Mouse (Mus musculus) urinary bladder, postnatal 10 days (tissue): Measurements from ENCODE around the gene Fezf2.

Experiments
- DNase-seq: peaks from one replicate; pipeline ENCODE4 v3.0.0; 2022; ENCODE audit warnings: low spot score

Fezf2 gene

DNA sequence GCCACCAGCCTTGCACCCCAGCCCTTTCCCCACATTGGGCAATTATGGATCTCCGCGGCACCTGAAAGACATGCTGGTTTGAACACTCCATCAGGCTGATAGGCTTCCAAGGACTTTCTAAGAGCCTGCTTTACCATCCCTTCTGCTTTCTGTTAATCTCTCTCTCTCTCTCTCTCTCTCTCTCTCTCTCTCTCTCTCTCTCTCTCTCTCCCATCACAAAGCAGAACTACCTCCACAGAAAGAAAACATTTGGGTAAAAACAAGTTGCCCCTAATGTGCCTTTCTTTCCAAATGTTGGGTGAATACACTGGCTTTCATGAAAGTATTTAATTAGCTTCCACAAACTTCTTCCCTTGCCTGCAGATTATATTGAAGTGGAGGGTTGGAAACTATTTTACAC is at the start of gene Fezf2:
TSS of gene Fezf2 (minus strand) at position 101 of the 400 bp plus-strand sequence.
- DNase-seq, result no peak

DNA sequence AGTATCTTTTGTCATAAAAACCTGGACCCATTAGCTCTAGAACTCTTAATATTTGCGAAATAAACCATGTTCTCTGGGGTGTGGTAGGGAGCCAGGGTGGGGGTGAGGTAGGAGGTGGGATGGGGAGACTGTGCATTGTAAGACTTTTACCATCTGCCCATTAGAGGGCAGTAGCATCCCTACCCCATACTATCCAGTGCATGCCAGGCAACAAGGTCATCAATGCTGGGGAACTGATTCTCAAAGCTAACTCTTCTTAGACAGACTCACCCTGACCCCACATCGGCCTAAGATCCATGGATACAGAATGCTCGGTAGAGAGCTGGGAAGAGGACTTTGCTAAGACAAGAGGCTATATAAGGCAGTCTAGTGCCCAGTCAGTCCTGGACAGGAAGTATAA is 49.6 kb upstream of the Fezf2 start:
- no peak for DNase-seq

DNA sequence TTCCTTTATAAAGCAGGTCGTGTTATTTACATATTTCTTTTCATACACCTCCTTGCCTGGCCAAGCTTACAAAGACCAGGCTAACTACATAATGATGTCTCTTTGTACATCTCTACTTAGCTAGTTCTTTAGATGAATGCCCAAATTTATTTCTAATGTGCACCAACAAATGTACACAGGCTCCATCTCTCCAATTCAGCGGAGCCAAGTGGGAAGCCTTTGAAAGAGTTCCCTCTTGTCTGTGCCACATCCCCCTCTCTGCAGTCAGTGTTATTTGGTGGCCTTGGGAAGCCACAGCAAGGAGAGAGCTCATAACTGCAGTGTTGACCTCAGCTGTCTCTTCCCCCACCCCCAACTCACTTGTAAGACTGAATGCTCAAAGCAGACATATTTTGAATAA is 46.3 kb upstream of the Fezf2 start:
- DNase-seq, result no peak

DNA sequence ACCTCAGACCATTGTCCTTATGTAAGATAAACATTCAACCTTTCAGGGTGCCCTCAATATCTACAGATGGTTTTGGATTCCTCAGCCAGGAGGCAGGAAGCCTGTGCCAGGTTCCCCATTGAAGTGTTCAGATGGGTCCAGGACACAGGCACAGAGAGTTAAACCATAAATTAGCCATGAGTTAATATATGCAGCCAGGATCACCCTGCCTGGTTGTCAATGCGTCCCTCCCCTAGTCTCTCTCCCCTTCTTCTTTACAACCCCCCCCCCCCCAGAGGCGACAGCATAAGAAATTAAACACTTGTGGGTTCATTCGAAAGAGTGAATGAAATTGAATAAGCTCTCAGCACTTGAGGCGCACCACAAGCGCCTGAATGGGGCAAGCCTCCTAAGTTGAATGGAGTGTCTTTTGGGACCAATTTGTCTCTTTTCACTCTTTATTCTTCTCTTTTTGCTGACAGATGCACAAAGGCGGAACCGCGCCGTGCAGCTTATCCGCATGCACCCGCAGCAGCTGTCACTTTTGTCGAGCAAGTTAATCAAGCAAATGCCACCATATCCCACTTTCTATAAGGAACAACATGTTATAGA is 45.4 kb upstream of the Fezf2 start:
- no peak for DNase-seq

DNA sequence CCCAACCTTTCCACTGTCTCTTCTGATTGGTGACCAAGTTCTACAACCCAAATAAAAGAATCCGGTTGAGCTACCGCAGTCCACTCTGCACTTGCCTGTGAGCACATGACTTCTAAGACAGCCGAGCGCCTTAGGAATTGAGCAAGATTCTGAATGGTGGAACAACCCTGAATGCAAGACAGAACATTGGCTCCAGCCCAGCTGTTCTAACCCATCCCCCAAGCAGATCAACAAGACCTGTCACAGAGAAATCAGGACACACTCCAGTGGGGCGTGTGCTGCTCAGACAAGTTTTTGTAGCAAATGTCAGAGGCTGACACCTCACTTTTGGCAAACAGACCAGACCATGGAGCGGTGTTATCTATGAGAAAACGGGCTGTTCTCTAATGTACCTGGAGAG is 43.2 kb upstream of the Fezf2 start:
- no peak for DNase-seq

DNA sequence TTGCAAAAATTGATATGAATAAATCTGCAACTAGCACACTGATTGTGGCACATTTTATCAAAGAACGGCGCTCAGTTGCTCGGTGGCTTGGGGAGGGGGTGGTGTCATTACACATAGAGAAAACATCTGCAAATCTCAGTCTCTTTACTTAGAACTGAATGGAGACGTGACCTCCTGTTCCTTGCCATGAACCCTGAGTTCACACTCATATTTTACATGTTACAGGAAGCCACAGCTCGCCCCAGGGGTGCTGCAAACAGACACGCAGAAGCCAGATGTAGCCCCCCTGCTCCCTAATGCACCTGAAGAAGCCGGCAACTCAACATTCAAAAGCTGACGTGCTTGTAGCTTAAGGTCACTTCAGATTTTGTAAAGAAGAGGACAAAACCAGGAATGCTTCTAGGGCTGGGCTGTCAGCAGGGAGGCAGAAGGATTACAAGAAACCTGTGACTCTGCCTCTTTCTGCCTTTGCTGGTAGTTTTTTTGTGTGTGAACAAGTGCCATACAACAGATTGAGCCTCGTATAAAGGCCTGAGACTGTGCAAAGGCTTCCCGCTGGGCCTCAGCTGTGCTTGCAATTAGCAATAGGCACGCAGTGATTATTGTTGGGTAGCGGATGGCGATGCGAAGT is 40.9 kb upstream of the Fezf2 start:
- DNase-seq, result no peak

DNA sequence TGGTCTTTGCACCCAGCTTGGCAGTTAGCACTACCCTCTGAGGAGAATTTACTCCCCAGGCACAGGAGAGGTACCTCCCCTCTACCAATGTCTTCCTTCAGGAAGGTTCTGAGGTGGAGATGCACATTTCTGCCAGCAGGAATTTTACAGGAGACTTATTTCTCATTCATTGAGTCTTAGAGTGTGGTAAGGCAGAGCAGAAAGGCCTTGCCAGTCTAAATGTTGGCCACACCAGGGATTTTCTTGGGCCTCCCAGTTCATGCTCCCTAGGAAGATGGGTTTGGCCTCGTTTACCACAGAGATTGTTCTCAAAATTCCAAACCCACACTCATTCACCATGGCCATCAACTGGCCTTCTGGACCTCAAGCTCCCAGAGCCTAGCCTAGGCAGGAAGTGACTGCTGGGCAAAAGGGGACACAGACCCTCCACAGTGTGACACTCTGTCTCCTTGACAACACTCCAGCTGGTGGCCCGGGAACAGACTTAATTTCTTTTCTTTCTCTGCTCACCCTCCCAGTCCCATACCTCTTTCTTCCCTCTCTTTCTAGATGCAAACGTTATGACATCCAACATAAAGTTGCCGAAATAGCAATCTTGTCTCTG is 40.3 kb upstream of the Fezf2 start:
- DNase-seq, result no peak

DNA sequence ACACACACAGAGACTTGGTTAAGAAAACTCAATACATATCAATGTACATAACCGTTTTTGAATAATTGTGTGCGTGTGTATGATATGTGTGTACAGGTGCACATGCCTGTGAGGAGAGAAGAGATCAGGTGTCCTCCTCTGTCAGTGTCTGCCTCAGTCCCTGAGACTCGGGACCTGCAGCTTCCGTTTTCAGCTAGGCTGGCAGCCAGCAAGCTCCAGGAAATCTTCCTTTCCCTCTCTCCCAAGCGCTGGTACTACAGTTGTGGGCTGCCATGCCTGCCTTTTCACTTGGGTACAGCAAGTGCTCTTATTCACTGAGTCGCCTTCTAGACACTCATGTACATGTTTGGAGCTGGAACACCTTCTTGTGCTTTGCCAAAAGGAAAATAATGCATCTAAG is 39.2 kb upstream of the Fezf2 start:
- no peak for DNase-seq

DNA sequence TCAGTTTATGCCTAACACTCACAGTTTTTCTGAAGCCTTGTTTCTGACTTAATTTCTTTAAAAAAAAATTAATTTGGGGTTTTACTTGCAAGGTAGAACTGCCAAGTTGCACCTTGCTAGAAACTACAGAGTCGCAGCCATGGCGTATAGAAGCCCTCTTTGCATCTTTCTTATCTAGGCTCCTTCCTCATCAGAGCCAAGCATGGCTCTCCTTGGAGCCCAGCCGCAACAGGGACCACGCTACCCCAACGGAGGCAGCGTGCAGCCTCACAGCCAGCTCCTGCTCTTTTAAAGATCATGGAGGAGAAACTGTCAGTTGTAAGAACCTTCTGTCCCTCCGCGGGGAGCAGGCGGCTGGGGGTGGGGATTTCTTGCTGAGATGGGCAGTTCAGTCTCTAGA is 29.9 kb upstream of the Fezf2 start:
- no peak for DNase-seq

DNA sequence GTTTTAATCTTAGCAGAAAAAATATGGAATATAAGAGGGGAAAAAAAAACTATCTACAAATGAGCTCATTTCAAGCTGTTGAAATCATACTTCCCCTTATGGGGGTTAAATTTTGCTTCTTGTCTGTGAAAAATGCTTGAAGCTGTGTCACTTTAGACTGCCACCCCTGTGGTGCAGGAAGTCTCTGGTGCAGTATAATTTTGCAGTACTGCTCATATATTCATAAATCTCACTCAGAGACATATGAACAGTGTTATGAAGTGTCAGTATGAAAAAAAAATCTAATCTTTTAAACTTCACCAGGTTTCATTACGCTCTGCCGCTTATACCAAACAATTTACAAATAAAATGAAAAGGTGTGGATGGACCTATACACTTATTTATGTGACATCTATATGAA is 29.3 kb upstream of the Fezf2 start:
- DNase-seq, result no peak

DNA sequence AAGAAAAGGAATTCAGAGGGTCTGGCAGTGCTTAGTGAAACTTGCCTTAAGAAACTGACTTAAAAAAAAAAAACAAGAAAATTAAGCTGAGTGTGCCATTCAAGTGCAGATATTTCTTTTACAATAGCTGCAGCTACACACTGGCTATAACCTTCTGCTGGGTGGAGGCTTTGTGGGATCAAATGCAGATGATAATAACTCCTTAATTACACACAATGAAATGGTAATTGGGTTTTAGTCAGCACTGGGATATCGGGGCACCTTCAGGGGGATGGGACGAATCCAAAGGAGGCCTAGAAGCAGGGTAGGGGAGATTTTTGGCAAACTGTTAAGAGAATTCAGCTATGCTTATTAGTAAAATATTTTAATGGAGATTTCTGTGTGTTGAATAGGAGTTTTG is 27.5 kb upstream of the Fezf2 start:
- no peak for DNase-seq

DNA sequence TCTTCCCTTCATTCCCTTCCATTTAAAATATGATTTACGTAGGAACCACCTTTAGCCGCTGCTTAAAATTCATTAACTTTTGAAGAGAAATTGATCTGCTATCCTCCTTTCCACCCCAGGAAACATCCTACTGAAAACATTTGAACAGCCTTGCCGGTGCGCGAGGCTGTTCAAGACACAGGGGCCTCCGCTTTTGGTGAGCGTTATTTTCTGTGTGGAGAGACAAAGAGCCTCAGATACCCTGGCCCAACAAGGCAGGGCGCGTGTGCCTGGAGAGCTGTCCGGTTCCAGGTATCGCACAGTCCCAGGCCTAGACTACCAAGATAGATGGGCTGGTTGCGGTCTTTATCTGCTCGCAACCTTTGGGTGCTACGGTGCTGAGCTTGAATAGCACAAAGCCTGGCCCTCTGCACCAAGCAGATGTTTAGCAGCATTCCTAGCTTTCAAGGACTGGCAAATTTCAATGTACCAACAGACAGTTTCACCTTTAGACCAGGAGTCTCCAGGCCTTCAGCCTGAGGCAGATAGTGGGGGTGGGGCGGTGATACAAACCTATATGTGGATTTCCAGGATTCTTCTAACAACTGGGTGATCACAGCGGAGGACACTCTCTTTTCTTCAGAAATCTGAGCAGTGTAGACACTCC is 2.4 kb upstream of the Fezf2 start:
- no peak for DNase-seq

DNA sequence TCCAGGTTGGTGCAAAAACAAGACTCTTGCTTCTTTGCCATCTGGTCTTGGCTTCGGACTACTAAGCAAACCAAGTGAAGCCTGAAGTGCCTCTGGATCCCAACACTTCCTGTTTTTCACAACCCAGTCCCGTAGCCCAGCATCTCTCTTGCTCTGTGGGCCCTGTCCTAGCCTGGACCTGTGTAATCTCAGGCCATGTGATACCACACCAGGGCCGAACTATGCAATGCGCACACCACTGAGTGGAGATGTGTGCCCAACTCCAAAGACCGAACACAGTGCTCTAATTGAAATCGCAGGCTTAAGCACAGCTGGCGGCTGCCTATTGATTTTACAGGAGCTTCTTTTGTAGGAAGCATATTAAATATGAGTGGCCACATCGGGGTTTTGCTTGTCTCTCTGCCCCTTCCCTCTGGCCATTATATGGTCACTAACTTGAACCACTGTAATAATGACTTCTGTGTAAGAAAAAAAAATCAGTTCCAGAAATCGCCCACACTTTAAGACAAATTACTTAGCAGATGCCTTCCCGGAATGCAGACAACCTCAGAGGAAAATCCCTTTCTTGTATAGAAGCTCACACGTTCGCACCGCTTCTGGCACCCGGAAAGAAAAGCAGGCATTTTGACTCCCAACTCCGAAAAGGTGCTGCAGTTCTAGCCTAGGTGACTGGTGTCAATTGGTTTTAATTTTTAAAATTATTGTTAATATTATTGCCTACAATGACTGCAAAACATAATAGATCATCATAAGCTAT is 1.5 kb upstream of the Fezf2 start:
- DNase-seq, result no peak

DNA sequence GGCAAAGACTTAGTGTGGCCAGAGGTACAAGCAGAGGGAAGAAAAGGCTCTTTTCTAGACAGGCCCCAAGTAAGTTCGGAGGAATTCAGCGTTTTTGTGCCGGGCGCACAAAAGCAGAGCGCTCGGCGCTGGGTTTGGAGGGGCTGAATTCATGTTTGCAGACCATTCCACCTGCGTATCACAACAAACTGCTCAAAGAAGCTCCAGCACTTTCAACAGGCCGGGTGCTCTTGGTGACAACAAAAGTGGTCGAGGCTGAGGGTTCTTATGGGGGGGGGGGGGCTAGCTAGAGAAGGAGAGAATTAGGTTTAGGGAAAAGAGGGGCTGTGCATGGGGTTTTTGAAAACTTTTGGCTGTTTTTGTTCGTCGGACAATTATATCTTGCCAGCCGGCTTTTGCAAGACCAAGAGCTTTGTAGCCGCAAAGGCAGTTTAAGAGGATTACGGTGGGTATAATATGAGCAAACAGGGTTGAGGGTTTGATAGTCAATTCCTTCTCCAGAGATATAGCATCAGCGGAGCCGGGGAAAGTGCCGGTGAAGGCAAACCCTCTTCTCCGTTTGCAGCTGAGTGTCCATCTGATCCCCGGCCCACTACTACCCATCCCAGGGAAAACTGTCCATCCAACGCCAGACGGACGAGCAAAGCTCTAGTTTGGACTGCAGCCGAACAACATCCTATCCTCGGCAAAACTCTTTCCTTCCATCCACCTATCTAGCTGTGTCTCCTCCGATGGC is 956 bp downstream of the Fezf2 start:
- no peak for DNase-seq

DNA sequence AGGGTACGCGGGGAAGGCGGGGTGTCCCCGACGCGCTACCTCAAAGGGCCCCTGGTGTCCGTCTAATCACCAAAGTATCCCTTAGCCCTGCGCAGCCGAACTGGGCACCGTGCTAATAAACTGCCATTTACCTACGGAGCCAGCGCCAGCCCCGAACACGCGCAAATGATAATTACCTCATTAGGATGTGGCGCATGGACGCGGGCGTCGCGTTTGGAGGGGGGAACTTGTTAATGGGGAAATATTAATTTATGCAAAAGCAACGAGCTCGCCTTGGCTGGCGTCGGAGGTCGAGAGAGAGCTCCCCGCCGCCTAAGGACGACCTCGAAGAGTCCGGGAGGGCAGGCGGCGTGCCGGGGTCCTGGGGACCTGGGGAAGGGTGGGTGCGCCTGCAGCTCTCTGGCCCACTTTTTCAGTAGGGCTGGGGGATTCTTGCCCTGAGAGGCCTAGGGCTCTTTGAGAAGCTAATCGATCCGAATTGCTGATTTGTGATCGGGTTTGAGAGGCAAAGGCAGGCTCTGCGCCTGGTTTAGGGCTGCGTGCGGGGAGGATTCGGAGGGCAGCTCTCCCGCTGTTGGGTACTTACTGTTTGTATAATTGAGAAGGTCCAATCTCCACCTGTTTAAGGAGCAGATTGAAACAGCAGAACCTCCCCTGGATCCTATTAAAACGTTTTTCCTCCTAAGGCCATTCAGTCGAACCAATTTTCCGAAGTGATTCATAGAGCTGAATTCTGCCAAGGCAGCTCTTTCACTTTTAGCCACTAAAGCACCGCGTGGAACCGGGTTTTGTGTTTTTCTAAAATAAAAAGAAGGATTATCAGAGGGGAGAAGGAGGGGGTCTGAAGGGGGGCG is 1.8 kb downstream of the Fezf2 start:
- DNase-seq, result no peak

DNA sequence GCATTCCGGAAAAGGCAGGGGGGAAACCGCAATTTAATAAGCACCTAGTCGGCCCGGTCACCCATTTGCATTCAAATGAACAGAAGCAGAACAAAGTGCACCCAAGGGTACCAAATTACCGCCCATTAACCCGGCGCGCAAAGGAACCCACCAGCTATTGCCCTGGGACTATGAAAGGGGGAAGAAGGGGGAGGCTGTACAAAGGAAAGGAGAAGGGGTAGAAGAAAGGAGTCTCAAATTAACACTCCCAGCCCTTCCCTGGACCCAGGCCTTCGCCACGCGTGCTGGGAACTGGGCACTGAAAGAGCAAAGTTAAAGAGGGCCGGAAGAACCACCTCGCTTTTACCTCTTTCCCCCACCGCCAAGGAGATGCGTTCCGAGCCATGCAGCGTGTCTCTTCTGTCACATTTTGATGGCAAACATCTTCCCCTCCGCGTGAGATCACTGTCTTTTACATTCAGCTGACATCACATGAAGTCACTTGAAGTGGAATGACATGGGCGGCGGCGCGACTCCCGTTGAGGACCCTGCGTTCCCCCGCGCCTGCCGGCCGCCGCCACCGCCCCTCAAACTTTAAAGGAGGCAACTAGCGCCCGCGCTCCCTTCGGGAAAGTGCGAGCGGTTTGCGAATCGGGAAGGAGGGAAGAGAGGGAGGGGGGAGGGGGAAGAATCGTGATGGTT is 2.6 kb downstream of the Fezf2 start:
- DNase-seq, result no peak

DNA sequence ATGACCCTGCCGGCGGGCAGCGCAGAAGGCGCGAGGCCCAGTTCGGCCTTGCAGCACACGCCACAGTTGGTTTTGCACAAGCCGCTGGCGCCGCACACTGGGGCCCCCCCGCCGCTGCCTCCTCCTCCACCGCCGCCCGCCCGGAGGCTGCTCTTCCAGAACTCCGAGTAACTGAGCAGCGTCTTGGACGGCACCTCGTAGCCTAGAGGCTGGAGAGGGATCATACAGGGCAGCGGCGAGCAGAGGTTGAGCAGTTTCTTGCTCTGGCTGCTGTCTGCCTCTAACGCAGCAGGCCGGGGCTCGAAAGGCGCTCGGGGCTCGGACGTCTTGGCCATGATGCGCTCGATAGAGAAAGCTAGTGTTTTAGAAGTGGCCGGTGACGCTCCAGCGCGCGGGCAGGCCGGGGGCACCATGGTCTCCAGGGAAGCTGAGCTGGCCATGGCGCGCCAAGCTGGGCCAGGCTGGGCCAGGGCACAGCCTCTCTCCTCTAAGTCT is 3.2 kb downstream of the Fezf2 start:
- DNase-seq, result no peak

DNA sequence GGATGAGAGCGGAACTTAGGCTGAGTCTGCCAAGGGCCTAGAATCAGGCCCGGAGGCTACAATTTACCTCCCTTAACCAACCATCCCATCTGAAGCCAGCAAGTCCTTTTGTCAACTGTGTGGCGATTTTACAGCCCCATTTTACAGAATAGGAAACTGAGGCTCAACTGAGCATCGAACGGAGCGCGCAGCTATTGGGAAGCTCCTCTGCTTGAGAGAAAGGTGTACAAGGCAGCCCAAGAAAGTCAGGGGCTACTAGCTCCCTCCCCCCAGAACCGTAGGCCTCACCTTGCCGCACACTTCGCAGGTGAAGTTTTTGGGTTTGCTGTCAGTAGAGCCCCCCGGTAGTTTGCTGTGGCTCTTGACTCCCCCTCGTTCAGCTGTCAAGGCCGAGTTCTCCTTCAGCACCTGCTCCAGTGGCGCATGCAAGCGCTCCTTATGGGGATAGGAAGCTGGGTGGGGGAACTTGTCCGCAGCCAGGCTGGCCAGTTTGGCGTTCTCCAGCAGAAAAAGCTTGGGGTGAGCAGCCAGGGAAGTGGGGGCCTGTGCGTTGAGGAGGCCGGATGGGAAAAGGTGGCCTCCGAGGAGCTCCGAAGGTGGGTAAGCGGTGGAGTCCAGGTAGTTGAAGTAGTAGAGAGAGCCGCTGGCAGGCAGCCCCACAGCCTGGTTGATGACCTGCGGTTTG is 3.8 kb downstream of the Fezf2 start:
- DNase-seq, result no peak

DNA sequence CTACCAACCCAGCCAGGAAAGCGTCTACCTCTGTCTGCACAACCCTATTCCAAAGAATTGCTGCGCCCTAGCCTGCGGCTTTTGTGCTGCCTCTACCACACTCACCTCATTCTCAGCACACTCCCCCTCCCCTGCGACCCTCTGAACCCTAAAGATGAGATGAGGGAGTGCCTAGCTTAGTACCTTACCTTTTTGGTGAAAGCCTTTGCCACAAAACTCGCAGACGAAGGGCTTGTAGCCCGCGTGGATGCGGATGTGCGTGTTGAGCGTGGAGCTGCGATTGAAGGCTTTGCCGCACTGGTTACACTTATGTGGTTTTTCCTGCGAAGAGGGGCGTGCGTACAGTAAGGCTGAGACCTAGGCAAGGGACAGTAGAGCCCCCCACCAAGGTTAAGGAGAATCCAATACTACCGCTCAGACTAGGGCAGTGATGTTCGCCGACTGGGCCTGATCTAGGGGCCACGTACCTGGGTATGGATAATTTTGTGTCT is 4.5 kb downstream of the Fezf2 start:
- DNase-seq, result no peak
